Comparison of ENCODE assay signal across 9 mouse cellular contexts in the genomic region with DNA sequence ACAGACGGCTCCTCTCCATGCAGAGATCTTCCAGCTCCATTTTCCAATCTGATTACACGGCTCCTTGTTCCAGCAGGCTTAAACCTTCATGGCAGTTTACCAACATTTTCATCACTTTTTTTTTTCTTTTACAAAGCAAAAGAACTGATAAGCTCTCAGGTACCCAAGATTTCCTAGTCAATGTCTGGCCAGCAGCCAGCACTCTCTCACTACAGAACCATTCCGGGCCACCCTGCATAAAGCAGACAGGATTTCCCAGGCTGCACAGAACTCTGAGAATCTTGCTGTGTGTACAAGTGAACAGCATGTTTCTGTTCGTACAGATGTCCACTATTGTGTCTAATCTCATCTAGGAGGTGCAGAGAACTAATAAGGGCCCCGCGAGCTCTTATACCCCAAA. TPM values are rescaled to one million over a fixed set of nuclear protein-coding genes. Genes with fewer than 3 reads are reported as not detected.
DNase-seq lines count a peak whose midpoint lies in the region; ATAC-seq and TF ChIP-seq lines count a peak whose summit lies in the region.
"Had no signal": no experiment of that assay in that cellular context is flagged by ENCODE, and none has a peak within 500 bp of the region (broad histone marks: within the 10 kb centered on the region; RNA-seq: fewer than 3 reads in every experiment).

No protein-coding gene starts in this region.

- peaks cover 58% of the 10 kb centered on the region for H3K4me1 ChIP-seq in hindbrain, embryonic 12.5 days
- H3K4me1 ChIP-seq in hindbrain, embryonic 10.5 days (replicated peaks), result peaks cover 50% of the 10 kb centered on the region
- peaks cover 13% of the 10 kb centered on the region for H3K4me1 ChIP-seq in hindbrain, embryonic 16.5 days (ENCODE audit: control insufficient read depth, insufficient read depth, low read depth, low read length)
- no peaks in the 10 kb centered on the region for H3K4me1 ChIP-seq in stomach, postnatal 0 days (replicated peaks; ENCODE audit: control insufficient read depth, insufficient read depth)
- H3K4me1 ChIP-seq in intestine, embryonic 16.5 days (ENCODE audit: control insufficient read depth, insufficient read depth, low read length), result no peaks in the 10 kb centered on the region

- H3K36me3 ChIP-seq in hindbrain, embryonic 12.5 days, result no peaks in the 10 kb centered on the region
- H3K36me3 ChIP-seq in hindbrain, embryonic 10.5 days, result no peaks in the 10 kb centered on the region
- H3K36me3 ChIP-seq in hindbrain, embryonic 16.5 days (ENCODE audit: control insufficient read depth, insufficient read depth, low read length), result no peaks in the 10 kb centered on the region
- no peaks in the 10 kb centered on the region for H3K36me3 ChIP-seq in stomach, postnatal 0 days (ENCODE audit: control insufficient read depth, insufficient read depth, low read length)
- H3K36me3 ChIP-seq in intestine, embryonic 16.5 days (ENCODE audit: control insufficient read depth, insufficient read depth, low read length), result no peaks in the 10 kb centered on the region

- no peak overlapping the region; the same call in 1 of the 2 replicates for H3K27ac ChIP-seq in hindbrain, embryonic 12.5 days
- H3K27ac ChIP-seq in hindbrain, embryonic 10.5 days, result no peak overlapping the region
- H3K27ac ChIP-seq in hindbrain, embryonic 16.5 days (ENCODE audit: low read depth, low read length), result no peak overlapping the region
- H3K27ac ChIP-seq in stomach, postnatal 0 days (replicated peaks), result no peak overlapping the region
- no peak overlapping the region for H3K27ac ChIP-seq in intestine, embryonic 16.5 days (ENCODE audit: low read length)

- 58% methylated on average over 6 of the region's 6 CpGs for WGBS in hindbrain, embryonic 12.5 days
- 83% methylated on average over 6 of the region's 6 CpGs for WGBS in hindbrain, embryonic 10.5 days
- WGBS in hindbrain, embryonic 16.5 days, result 38% methylated on average over 6 of the region's 6 CpGs
- WGBS in stomach, postnatal 0 days, result 42% methylated on average over 6 of the region's 6 CpGs
- WGBS in intestine, embryonic 16.5 days, result 61% methylated on average over 6 of the region's 6 CpGs

- no peak for TF ChIP-seq EP300 in stomach, postnatal 0 days (optimal IDR thresholded peaks at IDR 0.05)

- H3K27me3 ChIP-seq in hindbrain, embryonic 12.5 days, result no peaks in the 10 kb centered on the region
- H3K27me3 ChIP-seq in hindbrain, embryonic 10.5 days (ENCODE audit: insufficient read depth, poor library complexity, severe bottlenecking), result no peaks in the 10 kb centered on the region
- H3K27me3 ChIP-seq in hindbrain, embryonic 16.5 days (replicated peaks; ENCODE audit: control insufficient read depth, insufficient read depth, low read length), result no peaks in the 10 kb centered on the region
- no peaks in the 10 kb centered on the region for H3K27me3 ChIP-seq in stomach, postnatal 0 days (ENCODE audit: control insufficient read depth, insufficient read depth, low read length)
- H3K27me3 ChIP-seq in intestine, embryonic 16.5 days (replicated peaks; ENCODE audit: control insufficient read depth, insufficient read depth, low read length), result no peaks in the 10 kb centered on the region

- no peaks in the 10 kb centered on the region for H3K9me3 ChIP-seq in hindbrain, embryonic 12.5 days (replicated peaks)
- no peaks in the 10 kb centered on the region for H3K9me3 ChIP-seq in hindbrain, embryonic 10.5 days
- H3K9me3 ChIP-seq in hindbrain, embryonic 16.5 days (ENCODE audit: control insufficient read depth, low read length), result no peaks in the 10 kb centered on the region
- H3K9me3 ChIP-seq in stomach, postnatal 0 days (ENCODE audit: control insufficient read depth, low read length), result no peaks in the 10 kb centered on the region
- no peaks in the 10 kb centered on the region for H3K9me3 ChIP-seq in intestine, embryonic 16.5 days (ENCODE audit: control insufficient read depth, low read length)

- no peak for DNase-seq in hindbrain, embryonic 10.5 days (ENCODE audit: low spot score)
- DNase-seq in testis, postnatal 10 days (ENCODE audit: low spot score), result peak; percentile 56
- no peak for DNase-seq in testis, postnatal 14 days (ENCODE audit: low spot score)
- DNase-seq in stomach, postnatal 0 days (ENCODE audit: low spot score), result peak; percentile 56
- DNase-seq in ovary, postnatal 10 days (ENCODE audit: low spot score), result no peak

- no peak for ATAC-seq in hindbrain, embryonic 12.5 days (ENCODE audit: low FRiP score)
- ATAC-seq in hindbrain, embryonic 16.5 days, result 0 out of 2 replicates have a peak, but pooled peaks have one; percentile 25
- ATAC-seq in stomach, postnatal 0 days (ENCODE audit: low FRiP score, low TSS enrichment), result no peak
- no peak for ATAC-seq in intestine, embryonic 16.5 days

- no peak overlapping the region for H3K9ac ChIP-seq in hindbrain, embryonic 12.5 days
- no peak overlapping the region for H3K9ac ChIP-seq in hindbrain, embryonic 16.5 days (ENCODE audit: low read depth, low read length)
- H3K9ac ChIP-seq in stomach, postnatal 0 days (ENCODE audit: low read length), result no peak overlapping the region
- no peak overlapping the region for H3K9ac ChIP-seq in intestine, embryonic 16.5 days (ENCODE audit: low read depth, low read length)

- no peak overlapping the region for H3K4me3 ChIP-seq in hindbrain, embryonic 12.5 days
- no peak overlapping the region for H3K4me3 ChIP-seq in hindbrain, embryonic 10.5 days
- H3K4me3 ChIP-seq in hindbrain, embryonic 16.5 days (ENCODE audit: low read length), result no peak overlapping the region
- H3K4me3 ChIP-seq in stomach, postnatal 0 days (ENCODE audit: low read depth, low read length), result no peak overlapping the region
- no peak overlapping the region for H3K4me3 ChIP-seq in intestine, embryonic 16.5 days (ENCODE audit: low read length)
- H3K4me3 ChIP-seq: erythroblast, embryonic 14.5 days had no signal

- no peak for TF ChIP-seq CTCF in stomach, postnatal 0 days (IDR thresholded peaks at IDR 0.05; ENCODE audit: low read depth)

- H3K4me2 ChIP-seq in hindbrain, embryonic 12.5 days (replicated peaks), result 0 out of 2 replicates have a peak overlapping the region, but pooled peaks have one; percentile 13
- peak overlapping the region; percentile 56 for H3K4me2 ChIP-seq in hindbrain, embryonic 16.5 days (ENCODE audit: low read length)
- H3K4me2 ChIP-seq in stomach, postnatal 0 days (replicated peaks; ENCODE audit: low read depth), result peak overlapping the region; percentile 18; the same call in 1 of the 2 replicates
- H3K4me2 ChIP-seq in intestine, embryonic 16.5 days (ENCODE audit: low read depth, low read length), result no peak overlapping the region

RNA-seq across cellular contexts. Expression of gene Fign, which starts 22.0 kb away (rescaled TPM):
- 13.3 and 14.5 TPM in 2 replicates for polyA plus RNA-seq in hindbrain, embryonic 12.5 days (2016; fragmentation: Nextera tagmentation; extraction: Ambion mirVana)
- polyA plus RNA-seq in hindbrain, embryonic 10.5 days (2016; fragmentation: Nextera tagmentation; extraction: Ambion mirVana), result 16.0 and 22.1 TPM in 2 replicates
- 8.4 and 11.8 TPM in 2 replicates for polyA plus RNA-seq in hindbrain, embryonic 16.5 days (2015; fragmentation: Nextera tagmentation; extraction: Ambion mirVana)
- polyA plus RNA-seq in stomach, postnatal 0 days (2015; fragmentation: Nextera tagmentation; extraction: Ambion mirVana), result 0.93 and 1.3 TPM in 2 replicates
- 1.6 and 2.5 TPM in 2 replicates for polyA plus RNA-seq in intestine, embryonic 16.5 days (2015; fragmentation: Nextera tagmentation; extraction: Ambion mirVana)
- polyA plus RNA-seq: erythroblast, embryonic 14.5 days had no signal

Comparison
In these comparisons a context has a peak if more than half of its experiments do, and no peak if none do; other contexts are left out.
1. DNase-seq: peak in testis, postnatal 10 days (single experiment) and stomach, postnatal 0 days (single experiment); none in hindbrain, embryonic 10.5 days (single experiment), testis, postnatal 14 days (single experiment) and ovary, postnatal 10 days (single experiment).